Mouse (Mus musculus) limb, embryonic 11.5 days (tissue): ENCODE data around the gene Rxrb. TPM values are rescaled to one million over a fixed set of nuclear protein-coding genes. Genes with fewer than 3 reads are reported as not detected.

Source experiments
- ATAC-seq: fragments of 200-750 bp; cut with Nextera tagmentation; 2 replicates; pipeline ENCODE4 v1.8.0; 2017; ENCODE audit warnings: low read depth; ENCODE audit not compliant: insufficient number of reproducible peaks, low FRiP score, low TSS enrichment
- DNase-seq: peaks from one replicate; pipeline ENCODE4 v3.0.0-alpha.2; 2015; ENCODE audit warnings: low spot score
- H3K27ac ChIP-seq: fragments of 300-500 bp; sonication (generic); replicated peaks from 2 replicates; pipeline ENCODE4 v1.5.1; 2014; ENCODE audit warnings: low read depth, mild to moderate bottlenecking, low read length
- H3K27me3 ChIP-seq: fragments of 300-500 bp; sonication (generic); 2 replicates; pipeline ENCODE4 v1.6.1; 2014; ENCODE audit warnings: mild to moderate bottlenecking, low read length, mixed read lengths; ENCODE audit not compliant: control insufficient read depth, insufficient read depth
- H3K36me3 ChIP-seq: fragments of 300-500 bp; sonication (generic); 2 replicates; pipeline ENCODE4 v1.6.1; 2014; ENCODE audit warnings: mild to moderate bottlenecking, low read length, moderate library complexity, mixed read lengths; ENCODE audit not compliant: control insufficient read depth, insufficient read depth
- H3K4me1 ChIP-seq: fragments of 300-500 bp; sonication (generic); 2 replicates; pipeline ENCODE4 v1.6.1; 2014; ENCODE audit warnings: low read length, mixed read lengths; ENCODE audit not compliant: control insufficient read depth, insufficient read depth
- H3K4me2 ChIP-seq: fragments of 300-500 bp; sonication (generic); 2 replicates; pipeline ENCODE4 v1.6.1; 2014; ENCODE audit warnings: low read depth, mild to moderate bottlenecking, moderate library complexity; ENCODE audit not compliant: severe bottlenecking
- H3K4me3 ChIP-seq: fragments of 300-500 bp; sonication (generic); 2 replicates; pipeline ENCODE4 v1.5.1; 2014; ENCODE audit warnings: low read depth, low read length
- H3K9ac ChIP-seq: fragments of 300-500 bp; sonication (generic); 2 replicates; pipeline ENCODE4 v1.6.1; 2014; ENCODE audit warnings: mild to moderate bottlenecking, low read length
- H3K9me3 ChIP-seq: fragments of 300-500 bp; sonication (generic); 2 replicates; pipeline ENCODE4 v1.6.1; 2016; ENCODE audit warnings: low read length; ENCODE audit not compliant: control insufficient read depth
- WGBS: fragments of 180-500 bp; shearing (Covaris S2); extraction: QIAGEN DNeasy Blood & Tissue Kit; methylation state at CpG from one replicate; pipeline ENCODE4 v1.1.7; 2014; 5-methylcytosine and 5-hydroxymethylcytosine counted together
- polyA plus RNA-seq: library from polyadenylated mRNA; unstranded; fragments of >200 nt; fragmentation: Nextera tagmentation; extraction: Ambion mirVana; gene quantifications from 2 replicates; pipeline ENCODE4 v1.2.1, GENCODE M21; 2014

Rxrb gene
- polyA plus RNA-seq, 1 experiment from 2014 or later, result 20.5 TPM

DNA sequence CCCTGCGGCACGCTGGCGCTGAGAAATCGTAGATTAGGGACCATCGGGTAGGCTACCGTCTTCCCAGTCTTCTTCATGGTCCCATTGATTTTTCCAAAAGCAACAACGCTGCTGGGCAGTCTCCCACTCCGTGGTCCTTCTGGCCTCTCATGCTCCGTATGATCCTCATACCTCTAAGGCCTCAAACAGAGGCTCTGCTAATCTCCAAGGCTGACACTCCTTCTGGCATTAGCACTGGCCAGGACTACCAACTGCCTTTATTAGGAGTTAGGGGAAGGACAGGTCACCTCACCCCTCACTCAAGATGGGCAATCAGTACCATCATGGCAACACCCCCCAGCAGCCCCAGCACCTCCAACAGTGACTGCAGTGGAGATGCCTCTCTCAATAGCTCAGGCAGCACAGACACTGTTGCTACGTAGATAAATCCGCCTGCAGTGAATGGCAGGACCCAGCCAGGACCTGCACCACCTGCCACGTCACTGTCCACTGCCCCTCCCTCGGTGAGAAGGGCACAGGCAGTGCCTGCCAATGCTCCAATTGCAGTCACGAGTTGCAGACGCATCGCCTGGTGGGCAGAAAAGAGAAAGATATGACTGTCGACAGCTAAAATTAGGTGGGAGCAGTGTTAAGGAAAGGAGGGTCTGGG, 3.0 kb upstream of the Rxrb start:
- Histone ChIP-seq H3K9ac (no peak overlapping the region), H3K27me3 (no peaks in the 10 kb centered on the region), H3K9me3 (no peaks in the 10 kb centered on the region), H3K27ac (peak overlapping the region; percentile 79), H3K36me3 (peaks cover 18% of the 10 kb centered on the region), H3K4me2 (peak overlapping the region; percentile 93; the same call in 1 of the 2 replicates), H3K4me1 (peaks cover 59% of the 10 kb centered on the region), H3K4me3 (0 out of 2 replicates have a peak overlapping the region, but pooled peaks have one; percentile 65)
- DNase-seq (no peak), ATAC-seq (no peak)
- 74% methylated on average over 17 of the region's 17 CpGs for WGBS

DNA sequence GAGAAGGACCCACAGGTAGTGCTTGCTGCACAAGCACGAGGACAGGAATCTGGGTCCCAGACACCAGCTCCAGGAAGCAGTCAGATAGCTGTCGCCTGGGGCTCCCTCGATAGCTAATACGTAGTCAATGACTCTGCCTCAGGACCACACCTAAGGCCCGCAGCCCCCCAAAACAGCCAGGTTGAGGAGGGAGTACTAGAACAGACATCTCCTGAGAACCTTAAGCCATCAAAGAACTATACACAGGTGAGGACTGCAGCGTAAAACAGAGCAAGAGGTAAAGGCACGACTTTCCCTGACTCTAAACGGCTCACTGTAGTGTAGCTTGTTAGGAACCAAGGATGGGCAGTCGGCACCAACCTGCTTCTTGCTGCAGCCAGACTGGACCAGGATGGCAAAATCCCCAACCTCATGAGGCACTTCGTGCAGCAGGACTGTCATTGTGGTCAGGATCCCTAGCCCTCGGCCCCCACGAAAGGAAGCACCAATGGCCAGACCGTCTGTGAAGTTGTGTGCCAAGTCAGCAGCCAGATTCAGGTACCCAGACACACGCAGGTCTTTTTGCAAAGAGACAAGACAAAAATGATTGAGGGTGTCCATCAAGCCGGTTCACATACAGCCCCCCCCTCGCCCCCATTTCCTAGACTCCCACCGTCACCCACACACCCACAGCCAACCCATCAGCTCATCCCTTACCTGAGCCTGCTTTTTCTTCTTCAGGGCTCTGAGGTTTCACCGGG, 2.3 kb upstream of the Rxrb start:
- DNase-seq, result no peak
- 89% methylated on average over 18 of the region's 18 CpGs for WGBS
- H3K4me1 ChIP-seq, result peaks cover 55% of the 10 kb centered on the region
- H3K27ac ChIP-seq, result no peak overlapping the region
- H3K27me3 ChIP-seq, result no peaks in the 10 kb centered on the region
- peak overlapping the region; percentile 99; the same call in 1 of the 2 replicates for H3K4me2 ChIP-seq
- no peaks in the 10 kb centered on the region for H3K9me3 ChIP-seq
- H3K4me3 ChIP-seq, result peak overlapping the region; percentile 88
- ATAC-seq, result no peak
- H3K36me3 ChIP-seq, result peaks cover 18% of the 10 kb centered on the region
- H3K9ac ChIP-seq, result no peak overlapping the region

GRCm38 (mm10) chr17:34029890-34030595, 1.6 kb upstream of the Rxrb start:
- Histone ChIP-seq H3K4me3 (peak overlapping the region; percentile 88), H3K27ac (no peak overlapping the region), H3K36me3 (peaks cover 18% of the 10 kb centered on the region), H3K9me3 (no peaks in the 10 kb centered on the region), H3K27me3 (no peaks in the 10 kb centered on the region), H3K9ac (peak overlapping the region; percentile 92; the same call in 1 of the 2 replicates), H3K4me2 (peak overlapping the region; percentile 99), H3K4me1 (peaks cover 55% of the 10 kb centered on the region)
- ATAC-seq (no peak), DNase-seq (no peak)
- WGBS, result 85% methylated on average over 21 of the region's 21 CpGs

GRCm38 (mm10) chr17:34030861-34031326, 718 bp upstream of the Rxrb start:
- peak overlapping the region; percentile 99 for H3K4me2 ChIP-seq
- no peak for DNase-seq

GRCm38 (mm10) chr17:34032174-34032632, 591 bp downstream of the Rxrb start:
- ATAC-seq (no peak), DNase-seq (peak; percentile 44)
- Histone ChIP-seq H3K4me2 (peak overlapping the region; percentile 99), H3K9ac (peak overlapping the region; percentile 92), H3K9me3 (no peaks in the 10 kb centered on the region), H3K27ac (peak overlapping the region; percentile 89), H3K27me3 (no peaks in the 10 kb centered on the region), H3K36me3 (peaks cover 31% of the 10 kb centered on the region), H3K4me3 (peak overlapping the region; percentile 88), H3K4me1 (peaks cover 33% of the 10 kb centered on the region)
- whole genome bisulfite sequencing, result under 1% methylated on average over 43 of the region's 48 CpGs

More at GRCm38 (mm10) chr17:34030861-34031326, 718 bp upstream of the Rxrb start:
- peak overlapping the region; percentile 89; the same call in 1 of the 2 replicates for H3K27ac ChIP-seq
- peak overlapping the region; percentile 92 for H3K9ac ChIP-seq
- H3K4me1 ChIP-seq, result peaks cover 46% of the 10 kb centered on the region
- H3K36me3 ChIP-seq, result peaks cover 21% of the 10 kb centered on the region
- H3K27me3 ChIP-seq, result no peaks in the 10 kb centered on the region
- 6% methylated on average over 20 of the region's 20 CpGs for WGBS
- H3K9me3 ChIP-seq, result no peaks in the 10 kb centered on the region
- peak overlapping the region; percentile 88 for H3K4me3 ChIP-seq
- ATAC-seq, result no peak

GRCm38 (mm10) chr17:34032806-34033205, 1.2 kb downstream of the Rxrb start:
- Histone ChIP-seq H3K36me3 (peaks cover 36% of the 10 kb centered on the region), H3K27ac (no peak overlapping the region), H3K27me3 (no peaks in the 10 kb centered on the region), H3K4me1 (peaks cover 30% of the 10 kb centered on the region), H3K4me2 (peak overlapping the region; percentile 99), H3K4me3 (peak overlapping the region; percentile 88), H3K9me3 (no peaks in the 10 kb centered on the region), H3K9ac (peak overlapping the region; percentile 92)
- WGBS, result 57% methylated on average over 9 of the region's 9 CpGs
- no peak for ATAC-seq
- no peak for DNase-seq

DNA sequence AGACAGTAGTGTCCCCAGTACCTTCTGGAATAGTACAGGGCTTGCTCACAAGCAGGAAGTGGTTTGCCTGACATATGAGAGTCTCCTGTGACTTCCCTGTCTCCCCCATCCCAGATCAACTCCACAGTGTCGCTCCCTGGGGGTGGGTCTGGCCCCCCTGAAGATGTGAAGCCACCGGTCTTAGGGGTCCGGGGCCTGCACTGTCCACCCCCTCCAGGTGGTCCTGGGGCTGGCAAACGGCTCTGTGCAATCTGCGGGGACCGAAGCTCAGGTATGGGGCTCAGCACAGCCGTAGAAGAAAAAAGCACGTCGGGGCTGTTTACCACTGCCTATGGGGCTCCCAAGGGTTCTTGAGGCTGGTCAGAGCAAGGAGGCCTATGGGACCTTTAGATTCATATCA, 1.8 kb downstream of the Rxrb start:
- no peak overlapping the region for H3K9ac ChIP-seq
- 0 out of 2 replicates have a peak overlapping the region, but pooled peaks have one; percentile 88 for H3K4me3 ChIP-seq
- peaks cover 35% of the 10 kb centered on the region for H3K36me3 ChIP-seq
- no peak for DNase-seq
- no peaks in the 10 kb centered on the region for H3K27me3 ChIP-seq
- ATAC-seq, result no peak
- WGBS, result 93% methylated on average over 9 of the region's 9 CpGs
- no peak overlapping the region for H3K4me2 ChIP-seq
- H3K4me1 ChIP-seq, result peaks cover 28% of the 10 kb centered on the region
- H3K9me3 ChIP-seq, result no peaks in the 10 kb centered on the region
- H3K27ac ChIP-seq, result no peak overlapping the region

DNA sequence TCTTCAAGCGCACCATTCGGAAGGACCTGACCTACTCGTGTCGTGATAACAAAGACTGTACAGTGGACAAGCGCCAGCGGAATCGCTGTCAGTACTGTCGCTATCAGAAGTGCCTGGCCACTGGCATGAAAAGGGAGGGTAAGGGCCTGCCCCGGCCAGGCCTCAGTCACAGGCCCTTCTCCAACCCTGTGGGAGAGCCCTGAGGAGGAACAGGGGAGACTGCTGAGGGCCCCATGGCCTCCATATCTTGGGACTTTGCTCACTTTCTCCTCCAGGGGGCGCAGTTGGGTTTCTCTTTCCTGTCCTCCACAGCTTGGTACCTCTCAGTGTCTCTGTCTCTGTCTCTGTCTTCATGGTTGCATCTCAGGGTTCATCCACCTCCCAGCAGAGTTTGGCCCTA, 2.5 kb downstream of the Rxrb start:
- H3K4me3 ChIP-seq, result no peak overlapping the region
- H3K9ac ChIP-seq, result no peak overlapping the region
- peaks cover 28% of the 10 kb centered on the region for H3K36me3 ChIP-seq
- no peak overlapping the region for H3K27ac ChIP-seq
- ATAC-seq, result no peak
- H3K4me2 ChIP-seq, result no peak overlapping the region
- no peaks in the 10 kb centered on the region for H3K27me3 ChIP-seq
- H3K9me3 ChIP-seq, result no peaks in the 10 kb centered on the region
- peak; percentile 74 for DNase-seq
- 78% methylated on average over 10 of the region's 10 CpGs for WGBS
- H3K4me1 ChIP-seq, result peaks cover 29% of the 10 kb centered on the region
